Mouse (Mus musculus): ENCODE results near the gene Spz1.

- TF ChIP-seq CTCF (IDR thresholded peaks at IDR 0.05; ENCODE audit: extremely low read depth, insufficient read length, insufficient replicate concordance, low read depth, low read length) (no peak), POLR2A (IDR thresholded peaks at IDR 0.05; ENCODE audit: low read depth, low read length) (no peak)
Measured at GRCm38 (mm10) chr13:92611917-92612316, 35.9 kb upstream of the Spz1 start.
